Mouse (Mus musculus): ENCODE results near the gene Col5a2. TPM values are rescaled to one million over a fixed set of nuclear protein-coding genes. Genes with fewer than 3 reads are reported as not detected.
"Not testable (repeated sequence)": the region's sequence is repeated elsewhere in the genome, so short reads cannot be mapped to it uniquely, and the experiment has no call there.

Col5a2 gene
- total RNA-seq (2014; fragmentation: Nextera tagmentation) (not detected in 2 replicates), total RNA-seq (2017) (not detected in 2 replicates)

DNA sequence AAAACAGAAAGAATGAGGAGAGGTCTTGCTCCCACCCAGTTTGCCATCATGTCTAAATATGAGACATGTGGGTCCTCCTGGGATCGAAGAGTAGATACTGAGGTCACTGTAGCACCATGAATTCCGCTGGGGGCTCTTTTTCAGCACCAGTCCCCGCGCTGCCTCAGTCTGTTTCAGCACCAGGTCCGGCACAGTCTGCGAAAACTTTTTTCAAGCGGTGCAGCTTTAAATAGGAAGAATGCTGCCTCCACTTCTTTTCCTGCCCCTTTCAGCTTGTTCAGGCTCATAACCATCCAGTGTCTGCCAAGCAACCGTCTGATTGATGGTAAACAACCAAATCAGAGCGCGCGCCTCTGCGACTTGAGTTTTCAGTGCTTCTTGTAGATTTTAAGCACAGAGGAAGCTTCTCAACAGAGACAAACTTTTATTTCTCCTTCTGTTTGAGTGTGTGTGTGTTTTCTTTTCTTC, at the start of gene Col5a2:
TSS of gene Col5a2 (minus strand) at position 418 of the 468 bp plus-strand sequence.
- ATAC-seq (replicated peaks; ENCODE audit: low FRiP score, low TSS enrichment, poor library complexity, severe bottlenecking): no peak

DNA sequence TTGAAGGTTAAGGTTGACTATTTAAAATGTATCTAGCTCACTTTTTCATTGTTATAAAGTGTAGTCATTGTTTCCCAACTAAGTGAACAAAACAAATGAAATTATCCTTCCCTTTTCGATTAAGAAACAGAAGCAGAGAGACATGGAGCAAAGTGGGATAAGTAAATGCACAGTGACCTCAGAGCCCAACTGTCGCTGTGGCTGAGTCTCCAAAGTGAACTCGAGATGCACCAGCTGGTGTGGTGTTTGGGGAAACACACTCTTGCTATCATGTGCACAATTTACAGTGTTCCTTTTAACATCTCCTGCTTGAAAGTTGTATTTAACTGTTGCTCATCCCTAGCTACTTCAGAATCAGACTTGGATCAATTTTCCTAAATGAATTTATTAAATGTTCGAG, 47.4 kb upstream of the Col5a2 start:
- no peak for ATAC-seq (replicated peaks; ENCODE audit: low FRiP score, low TSS enrichment, poor library complexity, severe bottlenecking)

DNA sequence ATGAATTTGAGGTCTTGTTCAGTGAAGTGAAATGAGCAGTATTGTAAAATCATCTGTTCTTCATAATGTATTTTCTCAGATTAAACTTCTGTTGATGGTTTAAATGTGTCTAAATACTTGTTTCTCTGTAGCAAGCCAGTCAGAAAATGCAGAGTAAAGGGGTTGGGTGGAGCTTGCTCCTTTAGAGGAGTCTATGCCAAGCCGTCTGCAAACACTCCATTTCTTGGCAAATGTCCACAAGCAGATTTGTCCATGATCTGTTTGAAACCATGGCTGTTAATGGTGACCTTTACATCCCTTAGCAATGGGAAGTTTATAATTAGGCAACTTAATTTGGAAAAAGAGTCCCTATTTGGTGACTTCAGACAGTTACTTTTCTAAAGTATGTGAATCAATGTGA, 38.8 kb upstream of the Col5a2 start:
- no peak for ATAC-seq (replicated peaks; ENCODE audit: low FRiP score, low TSS enrichment, poor library complexity, severe bottlenecking)

DNA sequence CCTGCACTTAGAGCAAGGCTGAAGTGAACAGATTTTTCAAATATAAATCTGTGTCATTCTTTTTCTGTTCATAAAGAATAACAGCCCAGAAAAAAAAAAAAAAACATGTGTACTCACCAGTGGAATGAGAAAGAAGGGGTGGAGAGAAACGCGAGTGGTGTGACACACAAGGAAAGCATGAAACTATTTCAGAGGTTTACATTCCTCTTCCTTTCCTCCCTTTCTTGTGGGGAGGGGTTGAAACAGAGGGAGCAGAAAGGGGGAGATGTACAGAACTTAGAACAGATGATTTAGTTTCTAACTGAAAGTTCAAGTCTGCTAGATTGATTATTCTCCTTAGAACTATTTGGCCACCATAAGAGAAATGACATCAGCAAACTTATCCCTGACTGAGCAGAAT, 38.1 kb upstream of the Col5a2 start:
- no peak for ATAC-seq (replicated peaks; ENCODE audit: low FRiP score, low TSS enrichment, poor library complexity, severe bottlenecking)

DNA sequence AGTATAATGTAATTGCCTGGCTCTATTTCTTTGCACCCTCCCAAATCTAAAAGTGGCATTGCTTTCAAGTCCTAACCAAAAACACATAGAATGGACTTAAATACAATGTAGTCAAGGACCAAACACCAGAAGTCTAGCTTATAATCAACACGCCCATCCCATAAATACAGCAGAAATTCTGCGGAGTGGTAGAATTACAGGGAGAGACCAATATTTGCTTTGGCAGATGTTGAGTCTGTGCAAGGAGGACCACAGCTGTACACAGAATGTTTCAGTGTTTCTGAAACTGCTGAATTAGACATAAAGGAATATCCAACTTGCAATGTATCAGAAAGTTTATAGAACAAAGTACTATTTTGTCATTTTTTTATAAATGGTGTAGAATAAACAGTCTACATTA, 28.4 kb upstream of the Col5a2 start:
- ATAC-seq (replicated peaks; ENCODE audit: low FRiP score, low TSS enrichment, poor library complexity, severe bottlenecking): no peak

DNA sequence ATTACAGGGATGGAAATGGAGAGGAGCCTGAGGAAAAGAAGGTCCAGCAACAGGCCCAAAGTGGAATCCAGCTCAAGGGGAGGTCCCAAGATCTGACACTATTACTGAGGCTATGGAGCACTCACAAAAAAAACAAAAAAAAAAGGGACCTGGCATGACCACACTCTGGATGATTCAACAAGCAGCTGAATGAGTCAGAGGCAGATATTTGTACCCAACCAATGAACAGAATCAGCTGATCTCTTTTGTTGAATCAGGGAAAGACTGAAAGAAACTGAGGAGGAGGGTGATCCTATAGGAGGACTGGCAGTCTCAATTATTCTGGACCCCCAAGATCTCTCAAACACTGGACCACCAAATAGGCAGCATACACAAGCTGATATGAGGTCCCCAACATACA, 24.4 kb upstream of the Col5a2 start:
- not testable (repeated sequence) for ATAC-seq (replicated peaks; ENCODE audit: low FRiP score, low TSS enrichment, poor library complexity, severe bottlenecking)

DNA sequence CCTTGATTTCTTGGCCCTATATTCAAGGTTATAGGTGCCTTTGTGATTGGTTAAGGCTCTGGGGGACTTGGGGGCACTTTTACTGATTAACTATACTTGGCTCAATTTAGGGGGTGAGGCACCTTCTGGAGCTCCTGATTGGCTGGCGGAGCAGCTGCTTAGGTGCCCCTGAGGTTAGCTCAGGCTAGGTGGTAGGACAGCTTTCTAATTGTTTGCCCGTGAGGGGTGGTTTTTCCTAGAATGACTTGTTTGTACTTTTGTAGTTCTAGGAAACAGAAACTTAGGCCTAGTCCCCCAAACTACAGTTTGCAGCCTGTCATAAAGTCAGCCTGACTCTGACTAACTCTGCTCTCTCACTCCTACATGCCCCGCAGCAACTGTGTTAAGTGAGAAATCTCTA, 20.5 kb upstream of the Col5a2 start:
- ATAC-seq (replicated peaks; ENCODE audit: low FRiP score, low TSS enrichment, poor library complexity, severe bottlenecking): no peak

DNA sequence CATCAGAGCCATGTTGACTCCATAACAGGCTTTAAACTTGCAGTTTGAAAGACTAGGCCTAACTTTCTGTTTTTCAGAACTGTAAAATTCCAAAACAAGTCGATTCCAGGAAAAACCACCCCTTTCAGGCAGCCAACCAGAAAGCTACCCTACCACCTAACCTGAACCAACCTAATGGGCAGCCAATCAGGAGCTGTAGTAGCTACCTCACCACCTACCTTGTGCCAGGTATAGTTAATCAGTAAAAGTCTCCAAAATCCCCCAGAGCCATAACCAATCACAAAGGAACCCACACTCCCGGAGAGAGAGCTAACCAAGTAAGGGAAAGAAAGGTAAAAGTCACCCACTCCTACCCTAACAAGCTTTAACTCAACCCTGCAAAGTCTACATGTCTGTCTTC, 18.4 kb upstream of the Col5a2 start:
- ATAC-seq (replicated peaks; ENCODE audit: low FRiP score, low TSS enrichment, poor library complexity, severe bottlenecking): no peak

DNA sequence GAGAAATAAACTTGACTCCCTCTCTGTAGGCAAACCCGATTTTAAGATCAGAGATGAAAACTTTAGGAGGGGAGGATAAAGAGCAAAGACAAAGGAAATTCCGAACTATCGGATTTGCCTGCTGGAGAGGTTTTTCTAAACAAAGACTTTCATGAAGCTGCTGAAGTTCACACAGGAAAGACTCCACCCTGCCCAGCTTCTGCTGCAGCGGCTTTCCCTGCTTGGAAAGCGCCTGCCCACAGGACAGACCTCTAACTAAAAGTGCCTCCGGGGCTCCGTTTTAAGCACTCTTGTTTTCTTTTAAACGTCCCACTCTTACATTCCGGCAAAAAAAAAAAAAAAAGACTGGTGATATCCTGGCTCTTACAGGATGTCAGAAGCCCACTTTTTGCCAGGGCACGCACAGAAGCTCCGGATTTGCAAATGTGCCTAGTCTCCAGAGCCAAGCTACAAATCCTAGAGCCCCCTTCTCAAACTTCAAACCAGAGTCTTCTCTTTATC, 791 bp downstream of the Col5a2 start:
- ATAC-seq (replicated peaks; ENCODE audit: low FRiP score, low TSS enrichment, poor library complexity, severe bottlenecking): no peak

DNA sequence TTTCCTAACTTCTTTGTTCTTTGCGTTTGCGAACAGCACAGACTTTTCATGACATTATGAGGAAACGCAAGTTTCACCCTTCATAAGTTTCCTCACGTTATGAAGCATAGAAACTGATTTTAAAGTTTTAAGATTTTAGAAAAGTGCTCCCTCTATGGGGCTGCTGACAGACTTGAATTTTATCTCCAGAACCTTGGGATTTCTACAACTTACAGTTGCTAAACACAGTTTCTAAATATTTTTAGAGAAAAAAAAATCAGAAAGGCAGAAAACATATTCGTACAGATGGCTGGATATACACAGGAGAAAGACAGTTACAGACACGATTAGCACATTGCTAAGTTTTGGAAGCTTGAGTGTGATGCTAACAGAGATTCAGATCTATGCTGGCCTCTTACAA, 1.6 kb downstream of the Col5a2 start:
- no peak for ATAC-seq (replicated peaks; ENCODE audit: low FRiP score, low TSS enrichment, poor library complexity, severe bottlenecking)

DNA sequence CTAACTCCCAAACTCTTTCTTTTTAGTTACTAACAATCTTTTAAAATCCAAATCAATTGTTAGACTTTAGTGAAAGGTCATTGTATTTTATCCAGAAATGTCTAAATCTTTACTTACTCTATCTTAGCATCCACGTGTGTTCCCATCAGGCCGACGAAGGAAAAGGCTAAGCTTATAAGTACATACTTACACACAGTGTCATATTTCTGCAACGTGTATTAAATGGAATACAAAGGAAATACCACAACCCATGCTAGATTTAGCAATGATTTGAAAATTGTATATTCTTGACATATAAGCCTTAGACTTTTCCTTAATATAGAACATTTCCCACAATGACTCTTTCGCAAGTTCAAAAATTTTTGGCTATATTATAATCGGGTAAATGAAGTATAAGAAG, 2.6 kb downstream of the Col5a2 start:
- no peak for ATAC-seq (replicated peaks; ENCODE audit: low FRiP score, low TSS enrichment, poor library complexity, severe bottlenecking)

DNA sequence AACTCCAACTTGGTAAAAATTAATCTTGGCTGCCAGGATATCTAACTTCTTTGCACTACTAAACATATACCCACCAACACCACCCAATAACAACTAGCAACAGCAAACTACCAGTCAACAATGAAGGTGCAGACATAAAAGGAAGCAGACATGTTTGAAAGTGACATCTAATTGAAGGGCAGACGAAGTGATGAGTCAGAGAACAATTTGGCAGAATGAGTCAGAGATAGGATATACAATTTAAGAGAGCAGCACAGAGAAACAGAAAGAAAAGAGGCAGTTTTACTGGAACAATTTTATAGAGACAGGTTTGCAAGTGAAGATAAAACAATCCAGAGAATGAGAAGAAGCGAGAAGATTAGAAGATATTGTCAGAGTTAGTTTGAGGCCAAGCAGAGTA, 8.1 kb downstream of the Col5a2 start:
- ATAC-seq (replicated peaks; ENCODE audit: low FRiP score, low TSS enrichment, poor library complexity, severe bottlenecking): no peak

DNA sequence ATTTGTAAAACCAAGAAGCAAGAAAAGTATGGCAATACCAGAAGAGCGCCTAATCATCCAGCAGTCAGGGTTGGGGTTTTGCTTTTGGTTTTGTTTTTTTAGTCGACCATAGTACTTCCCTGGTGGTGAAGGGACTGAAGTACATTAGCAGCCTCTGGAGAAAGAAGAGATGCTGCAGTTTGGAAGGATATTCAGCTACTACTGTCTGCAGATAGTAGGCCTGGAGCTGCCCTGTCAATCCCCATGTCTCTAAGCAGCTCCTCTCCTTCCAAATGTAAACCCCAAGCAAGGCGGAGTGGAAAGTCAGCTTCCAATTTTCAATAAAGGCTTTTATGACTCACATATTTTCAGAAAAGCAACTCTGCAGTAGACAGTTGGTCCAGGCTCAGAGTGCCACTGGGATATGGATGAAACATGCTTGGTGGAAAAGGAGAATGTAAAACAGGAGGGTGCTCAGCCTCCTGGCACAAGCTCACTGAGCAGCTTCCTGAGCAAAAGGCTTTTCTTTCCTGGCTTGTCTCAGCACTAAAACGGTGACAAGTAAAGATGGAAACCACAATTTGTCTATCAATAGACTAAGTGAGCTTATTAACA, 10.9 kb downstream of the Col5a2 start:
- ATAC-seq (replicated peaks; ENCODE audit: low FRiP score, low TSS enrichment, poor library complexity, severe bottlenecking): no peak

DNA sequence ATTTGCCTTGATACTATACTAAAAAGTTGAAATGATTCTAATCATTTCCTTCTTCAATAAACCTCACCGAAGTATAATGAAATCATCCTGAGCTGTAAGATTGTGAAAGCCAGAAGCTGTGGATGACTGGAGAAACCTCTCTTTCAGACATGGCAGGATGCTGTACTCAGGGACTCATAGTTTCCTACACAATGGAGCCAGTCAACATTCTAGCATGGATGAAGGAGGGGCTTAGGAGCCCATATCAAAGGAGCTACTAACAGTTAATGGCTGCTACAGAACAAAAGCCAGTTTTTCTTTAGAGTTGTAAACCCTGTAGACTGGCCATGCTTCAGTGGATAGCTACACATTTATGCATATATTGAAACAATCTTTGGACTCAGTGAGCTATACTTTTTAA, 12.6 kb downstream of the Col5a2 start:
- ATAC-seq (replicated peaks; ENCODE audit: low FRiP score, low TSS enrichment, poor library complexity, severe bottlenecking): no peak

DNA sequence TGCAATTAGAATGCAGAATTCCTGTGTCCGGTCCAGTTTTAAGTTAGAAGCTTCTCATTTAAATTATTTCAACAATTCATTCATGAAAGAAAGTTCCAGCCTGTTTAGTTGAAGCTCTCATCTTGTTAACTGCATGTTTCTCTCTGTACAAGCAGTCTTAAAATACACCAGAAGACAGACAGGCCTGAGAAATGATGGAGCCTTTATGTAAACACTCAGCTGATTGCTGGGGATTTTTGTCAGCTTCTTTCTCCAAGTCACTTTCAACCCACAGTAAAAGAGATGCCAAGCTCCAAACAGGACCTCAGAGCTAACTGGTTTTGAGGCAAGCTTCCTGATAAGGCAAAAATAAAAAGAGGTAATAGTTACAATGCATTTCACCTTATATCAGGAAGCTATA, 14.8 kb downstream of the Col5a2 start:
- ATAC-seq (replicated peaks; ENCODE audit: low FRiP score, low TSS enrichment, poor library complexity, severe bottlenecking): no peak

DNA sequence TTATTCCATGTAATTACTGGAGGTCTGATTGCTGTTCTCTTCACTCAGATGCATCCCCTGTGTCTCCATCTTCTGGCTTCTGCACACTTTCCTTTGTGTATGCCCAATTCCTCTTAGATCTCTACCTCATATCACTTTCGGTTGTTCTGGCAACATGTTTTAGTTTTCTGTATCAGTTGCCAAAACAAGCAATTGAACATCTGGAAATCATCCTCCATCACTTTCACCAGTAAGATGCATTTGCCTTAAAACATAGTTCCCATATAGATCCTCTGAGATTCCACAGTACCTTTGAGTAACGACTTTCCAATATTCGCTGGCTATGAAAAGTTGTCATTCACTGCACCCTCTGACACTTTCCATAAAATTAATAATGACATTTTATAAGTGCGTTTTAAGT, 20.1 kb downstream of the Col5a2 start:
- no peak for ATAC-seq (replicated peaks; ENCODE audit: low FRiP score, low TSS enrichment, poor library complexity, severe bottlenecking)

DNA sequence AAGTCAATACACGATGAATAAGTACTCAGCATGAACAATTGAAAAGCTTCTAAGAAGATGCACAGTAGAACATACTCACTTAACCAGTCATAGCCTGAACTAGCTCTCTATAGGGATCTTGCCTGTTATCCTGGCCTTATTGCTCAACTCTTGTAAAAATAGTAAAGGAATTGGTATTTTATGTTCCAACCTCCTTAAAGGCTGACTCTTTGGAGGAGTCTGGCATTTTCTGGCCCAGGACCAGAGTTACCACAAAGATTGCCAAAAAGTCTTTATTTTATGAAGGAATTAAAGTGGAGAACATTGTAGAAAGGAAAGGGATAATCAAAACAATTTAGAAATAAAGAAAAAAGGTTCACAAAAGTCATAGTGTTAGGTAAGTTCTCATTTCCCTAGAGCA, 21.2 kb downstream of the Col5a2 start:
- no peak for ATAC-seq (replicated peaks; ENCODE audit: low FRiP score, low TSS enrichment, poor library complexity, severe bottlenecking)

DNA sequence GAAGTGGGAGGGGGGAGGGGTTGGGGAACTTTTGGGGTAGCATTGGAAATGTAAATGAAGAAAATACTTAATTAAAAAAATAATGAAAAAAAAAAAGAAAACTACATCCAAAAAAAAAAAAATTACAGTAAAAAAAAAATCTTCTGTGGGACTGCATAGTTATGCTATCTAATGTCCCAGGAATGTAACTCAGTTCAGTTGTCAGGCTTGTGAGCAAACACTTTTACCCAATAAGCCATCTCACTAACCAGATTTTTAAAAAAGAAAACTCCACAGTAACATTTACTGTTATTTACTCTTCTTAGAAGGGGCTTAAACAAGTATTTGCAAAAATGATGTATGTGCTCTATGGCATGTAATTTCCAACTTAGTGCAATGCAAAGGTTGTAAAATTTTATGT, 24.0 kb downstream of the Col5a2 start:
- no peak for ATAC-seq (replicated peaks; ENCODE audit: low FRiP score, low TSS enrichment, poor library complexity, severe bottlenecking)

DNA sequence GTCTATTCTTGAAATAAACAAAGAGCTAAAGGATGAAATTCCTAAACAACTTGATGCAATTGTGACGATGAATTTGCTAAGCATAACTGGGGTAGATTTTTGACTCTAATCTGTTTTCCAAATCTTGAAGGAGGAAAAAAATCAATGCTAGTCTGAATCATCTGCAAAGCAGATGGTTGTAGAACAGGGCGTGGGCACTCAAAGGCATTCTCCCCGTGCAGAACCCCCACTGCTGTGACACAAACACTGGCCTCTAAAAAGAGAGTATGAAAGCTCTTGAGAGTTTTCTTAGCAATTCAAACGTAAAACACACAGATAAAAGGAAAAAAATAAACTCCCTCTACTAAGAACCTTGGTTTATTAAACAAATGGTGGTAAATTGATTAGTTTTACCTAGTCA, 30.3 kb downstream of the Col5a2 start:
- ATAC-seq (replicated peaks; ENCODE audit: low FRiP score, low TSS enrichment, poor library complexity, severe bottlenecking): no peak

DNA sequence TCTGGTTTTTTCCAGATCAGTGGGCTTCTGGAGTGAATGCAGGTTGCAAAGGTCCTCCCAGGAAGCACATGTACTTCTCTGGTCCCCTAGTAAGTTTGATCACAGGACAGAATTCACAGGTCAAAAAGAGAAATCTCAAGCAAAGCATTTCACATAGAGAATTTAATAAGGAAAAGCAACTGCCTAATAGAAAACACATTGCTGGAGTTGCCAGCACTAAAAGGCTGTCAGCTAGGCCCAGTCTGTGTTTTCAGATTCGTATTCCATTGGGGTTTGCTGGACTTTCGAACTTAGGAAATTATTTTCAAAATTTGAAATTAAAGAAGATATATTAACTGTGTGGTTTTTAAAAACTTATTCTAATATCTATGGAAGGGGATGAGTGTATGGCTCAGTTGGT, 42.3 kb downstream of the Col5a2 start:
- ATAC-seq (replicated peaks; ENCODE audit: low FRiP score, low TSS enrichment, poor library complexity, severe bottlenecking): no peak

DNA sequence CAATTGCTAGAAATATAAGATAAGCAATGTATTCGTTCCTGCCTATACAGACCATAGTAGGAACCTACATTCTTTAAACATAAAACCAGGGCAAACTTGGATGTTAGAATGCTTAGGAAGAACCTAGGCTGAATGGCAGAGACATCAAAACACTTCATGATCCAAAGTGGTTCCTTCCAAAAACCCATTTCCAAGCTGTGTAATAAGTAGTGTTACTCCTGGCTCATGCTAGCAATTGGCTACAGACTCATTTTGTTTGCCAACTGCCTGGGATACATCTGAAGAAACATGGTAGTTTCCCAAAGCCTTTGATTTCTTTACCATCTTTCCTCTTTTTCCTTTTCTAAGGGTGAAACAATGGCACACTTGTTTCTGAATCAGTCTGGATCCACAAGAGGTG, 47.3 kb downstream of the Col5a2 start:
- ATAC-seq (replicated peaks; ENCODE audit: low FRiP score, low TSS enrichment, poor library complexity, severe bottlenecking): no peak

DNA sequence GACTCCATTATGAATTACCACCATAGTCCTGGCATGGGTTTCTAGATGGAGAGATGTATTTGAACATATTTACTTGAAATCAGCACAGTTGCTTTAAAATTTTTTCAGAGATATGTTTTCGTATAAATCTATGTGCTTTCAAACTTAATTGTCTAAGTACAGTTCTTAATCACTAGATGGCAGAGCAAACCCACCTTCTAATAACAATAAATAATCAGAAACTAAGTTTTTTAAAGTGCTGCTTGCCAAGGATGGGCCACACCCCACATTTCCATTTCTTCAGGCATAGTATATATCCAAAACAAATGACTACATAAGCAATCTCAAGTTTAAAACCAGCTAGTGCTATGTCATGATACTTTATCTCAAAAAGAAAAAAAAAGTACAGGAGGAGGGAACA, 54.2 kb downstream of the Col5a2 start:
- ATAC-seq (replicated peaks; ENCODE audit: low FRiP score, low TSS enrichment, poor library complexity, severe bottlenecking): no peak

Measured in megakaryocyte-erythroid progenitor cell, adult 5-6 weeks (primary cell).